Mouse (Mus musculus) liver, embryonic 16.5 days (tissue): ENCODE measurements around the gene Apoc1. TPM values are rescaled to one million over a fixed set of nuclear protein-coding genes. Genes with fewer than 3 reads are reported as not detected.
"Not testable (repeated sequence)": the region's sequence is repeated elsewhere in the genome, so short reads cannot be mapped to it uniquely, and the experiment has no call there.

Experiments used
- ATAC-seq: fragments of 200-750 bp; cut with Nextera tagmentation; 2 replicates; pipeline ENCODE4 v1.8.0; 2017; ENCODE audit warnings: low read depth, mild to moderate bottlenecking, moderate number of reproducible peaks, moderate library complexity
- H3K27ac ChIP-seq: fragments of 300-500 bp; sonication (generic); 2 replicates; pipeline ENCODE4 v1.5.1; 2014; ENCODE audit warnings: mild to moderate bottlenecking, low read length
- H3K27me3 ChIP-seq: fragments of 300-500 bp; sonication (generic); 2 replicates; pipeline ENCODE4 v1.6.1; 2014; ENCODE audit warnings: low read depth, low read length, mixed read lengths; ENCODE audit not compliant: control insufficient read depth, insufficient read depth
- H3K36me3 ChIP-seq: fragments of 300-500 bp; sonication (generic); 2 replicates; pipeline ENCODE4 v1.6.1; 2014; ENCODE audit warnings: mild to moderate bottlenecking; ENCODE audit not compliant: control insufficient read depth, insufficient read depth
- H3K4me1 ChIP-seq: fragments of 300-500 bp; sonication (generic); 2 replicates; pipeline ENCODE4 v1.6.1; 2014; ENCODE audit warnings: low read depth, low read length, mixed read lengths; ENCODE audit not compliant: control insufficient read depth
- H3K4me2 ChIP-seq: fragments of 300-500 bp; sonication (generic); 2 replicates; pipeline ENCODE4 v1.6.1; 2014; ENCODE audit warnings: low read depth, low read length, mixed read lengths
- H3K4me3 ChIP-seq: fragments of 300-500 bp; sonication (generic); 2 replicates; pipeline ENCODE4 v1.5.1; 2014; ENCODE audit warnings: low read depth, mild to moderate bottlenecking, low read length
- H3K9ac ChIP-seq: fragments of 300-500 bp; sonication (generic); 2 replicates; pipeline ENCODE4 v1.6.1; 2014; ENCODE audit warnings: low read depth, low read length
- H3K9me3 ChIP-seq: fragments of 300-500 bp; sonication (generic); replicated peaks from 2 replicates; pipeline ENCODE4 v1.6.1; 2016; ENCODE audit warnings: low read length; ENCODE audit not compliant: control insufficient read depth
- WGBS: fragments of 180-500 bp; shearing (Covaris S2); extraction: QIAGEN DNeasy Blood & Tissue Kit; methylation state at CpG from one replicate; pipeline ENCODE4 v1.1.7; 2014; ENCODE audit not compliant: insufficient replicate concordance; 5-methylcytosine and 5-hydroxymethylcytosine counted together
- polyA plus RNA-seq: library from polyadenylated mRNA; unstranded; fragments of >200 nt; fragmentation: Nextera tagmentation; extraction: Ambion mirVana; gene quantifications from 2 replicates; pipeline ENCODE4 v1.2.1, GENCODE M21; 2015

Gene Apoc1
- polyA plus RNA-seq, 1 experiment from 2014 or later = 984 TPM

- peaks cover 8% of the 10 kb centered on the region; the same call in 1 of the 2 replicates for H3K36me3 ChIP-seq
- WGBS = 44% methylated on average over 10 of the region's 10 CpGs
- peak overlapping the region; percentile 75 for H3K27ac ChIP-seq
- no peak overlapping the region; the same call in 1 of the 2 replicates for H3K9ac ChIP-seq
- H3K9me3 ChIP-seq = no peaks in the 10 kb centered on the region
- H3K27me3 ChIP-seq = no peaks in the 10 kb centered on the region
- no peak overlapping the region for H3K4me2 ChIP-seq
- ATAC-seq = no peak
- H3K4me3 ChIP-seq = no peak overlapping the region
- peaks cover 37% of the 10 kb centered on the region for H3K4me1 ChIP-seq
Measured at GRCm38 (mm10) chr7:19694336-19695212, 2.1 kb upstream of the Apoc1 start.

DNA sequence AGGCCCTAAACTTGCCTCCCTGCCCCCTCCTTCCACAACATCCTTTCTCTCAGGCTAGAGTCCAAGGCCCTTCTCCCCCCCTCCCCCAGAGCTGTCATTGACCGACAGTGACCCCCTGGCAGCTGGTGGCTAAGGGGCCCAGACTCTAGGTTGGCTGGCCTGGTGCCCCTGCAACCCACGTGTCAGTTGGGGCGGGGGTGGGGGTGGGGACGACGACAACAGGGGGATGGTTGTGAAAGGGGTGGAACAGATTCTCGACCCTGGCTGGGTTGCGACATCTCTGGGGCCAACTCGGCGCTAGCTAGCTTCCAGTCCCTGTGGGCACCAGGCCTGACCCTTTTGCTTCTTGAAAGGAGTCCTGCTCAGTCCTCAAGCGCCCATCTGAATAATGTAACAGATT, 961 bp upstream of the Apoc1 start:
- Histone ChIP-seq H3K4me1 (peaks cover 31% of the 10 kb centered on the region), H3K4me3 (no peak overlapping the region), H3K4me2 (no peak overlapping the region), H3K9me3 (no peaks in the 10 kb centered on the region), H3K9ac (no peak overlapping the region), H3K27me3 (no peaks in the 10 kb centered on the region), H3K27ac (peak overlapping the region; percentile 75), H3K36me3 (peaks cover 8% of the 10 kb centered on the region; the same call in 1 of the 2 replicates)
- WGBS = 14% methylated on average over 10 of the region's 10 CpGs
- peak; percentile 59 for ATAC-seq

GRCm38 (mm10) chr7:19691434-19691833, 1.0 kb downstream of the Apoc1 start:
- Histone ChIP-seq H3K27ac (peak overlapping the region; percentile 59), H3K36me3 (peaks cover 4% of the 10 kb centered on the region; the same call in 1 of the 2 replicates), H3K4me1 (peaks cover 28% of the 10 kb centered on the region), H3K27me3 (no peaks in the 10 kb centered on the region), H3K9me3 (no peaks in the 10 kb centered on the region), H3K4me2 (peak overlapping the region; percentile 36), H3K4me3 (peak overlapping the region; percentile 35), H3K9ac (0 out of 2 replicates have a peak overlapping the region, but pooled peaks have one; percentile 22)
- 64% methylated on average over 6 of the region's 6 CpGs for WGBS
- no peak for ATAC-seq

DNA sequence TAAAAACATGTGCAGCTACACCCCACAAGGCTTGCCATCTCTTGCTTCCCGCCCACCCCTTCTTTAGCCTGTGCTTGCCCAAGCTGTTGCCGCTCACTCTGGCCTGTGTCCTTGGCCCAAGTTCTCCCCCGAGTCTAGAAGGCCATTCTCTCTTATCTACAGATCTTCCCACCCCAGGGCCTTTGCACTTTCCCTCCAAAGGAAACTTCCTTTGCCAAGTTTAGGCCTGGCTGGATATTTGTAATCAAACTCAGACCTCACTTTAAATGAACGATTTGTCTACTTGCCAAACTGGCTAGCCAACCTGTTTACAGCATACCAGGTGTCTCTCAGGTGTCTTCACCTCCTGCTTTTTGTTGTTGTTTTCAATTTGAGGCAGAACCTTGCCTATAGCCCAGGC, 1.6 kb downstream of the Apoc1 start:
- Histone ChIP-seq H3K4me3 (no peak overlapping the region; the same call in 1 of the 2 replicates), H3K4me1 (peaks cover 23% of the 10 kb centered on the region), H3K4me2 (peak overlapping the region; percentile 36), H3K27me3 (no peaks in the 10 kb centered on the region), H3K36me3 (no peaks in the 10 kb centered on the region), H3K9me3 (no peaks in the 10 kb centered on the region), H3K27ac (0 out of 2 replicates have a peak overlapping the region, but pooled peaks have one; percentile 15), H3K9ac (no peak overlapping the region)
- 59% methylated on average over 4 of the region's 4 CpGs for WGBS
- no peak for ATAC-seq

DNA sequence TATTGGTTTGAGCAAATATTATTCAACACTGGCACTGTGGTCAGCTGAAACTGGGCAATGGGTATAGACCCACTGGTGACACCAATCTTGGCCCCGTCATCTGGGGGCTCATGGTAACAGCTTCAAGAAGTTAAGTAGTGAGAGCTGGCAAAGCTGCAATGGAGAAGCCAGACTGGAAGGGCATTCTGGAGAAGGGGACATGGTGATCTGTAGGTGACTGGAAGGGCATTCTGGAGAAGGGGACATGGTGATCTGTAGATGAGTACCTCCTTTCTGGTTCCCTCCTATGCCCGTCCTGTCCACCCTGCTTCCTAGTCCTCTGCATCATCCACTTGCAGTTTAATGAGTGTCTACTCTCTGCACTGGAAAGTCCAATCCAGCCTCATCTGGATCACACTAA, 3.8 kb downstream of the Apoc1 start:
- H3K4me2 ChIP-seq = no peak overlapping the region
- no peaks in the 10 kb centered on the region for H3K27me3 ChIP-seq
- ATAC-seq = no peak
- H3K9ac ChIP-seq = no peak overlapping the region
- H3K27ac ChIP-seq = no peak overlapping the region
- H3K4me3 ChIP-seq = no peak overlapping the region
- 76% methylated on average over 2 of the region's 2 CpGs for WGBS
- H3K4me1 ChIP-seq = peaks cover 14% of the 10 kb centered on the region
- H3K36me3 ChIP-seq = no peaks in the 10 kb centered on the region
- no peaks in the 10 kb centered on the region for H3K9me3 ChIP-seq

- H3K27me3 ChIP-seq = no peaks in the 10 kb centered on the region
- no peak overlapping the region for H3K9ac ChIP-seq
- H3K4me1 ChIP-seq = peaks cover 14% of the 10 kb centered on the region
- no peak for ATAC-seq
- no peak overlapping the region for H3K4me2 ChIP-seq
- 86% methylated on average over 10 of the region's 10 CpGs for WGBS
- H3K4me3 ChIP-seq = no peak overlapping the region
- H3K27ac ChIP-seq = no peak overlapping the region
- H3K9me3 ChIP-seq = no peaks in the 10 kb centered on the region
- no peaks in the 10 kb centered on the region for H3K36me3 ChIP-seq
Measured at GRCm38 (mm10) chr7:19688101-19688500, 4.4 kb downstream of the Apoc1 start.

DNA sequence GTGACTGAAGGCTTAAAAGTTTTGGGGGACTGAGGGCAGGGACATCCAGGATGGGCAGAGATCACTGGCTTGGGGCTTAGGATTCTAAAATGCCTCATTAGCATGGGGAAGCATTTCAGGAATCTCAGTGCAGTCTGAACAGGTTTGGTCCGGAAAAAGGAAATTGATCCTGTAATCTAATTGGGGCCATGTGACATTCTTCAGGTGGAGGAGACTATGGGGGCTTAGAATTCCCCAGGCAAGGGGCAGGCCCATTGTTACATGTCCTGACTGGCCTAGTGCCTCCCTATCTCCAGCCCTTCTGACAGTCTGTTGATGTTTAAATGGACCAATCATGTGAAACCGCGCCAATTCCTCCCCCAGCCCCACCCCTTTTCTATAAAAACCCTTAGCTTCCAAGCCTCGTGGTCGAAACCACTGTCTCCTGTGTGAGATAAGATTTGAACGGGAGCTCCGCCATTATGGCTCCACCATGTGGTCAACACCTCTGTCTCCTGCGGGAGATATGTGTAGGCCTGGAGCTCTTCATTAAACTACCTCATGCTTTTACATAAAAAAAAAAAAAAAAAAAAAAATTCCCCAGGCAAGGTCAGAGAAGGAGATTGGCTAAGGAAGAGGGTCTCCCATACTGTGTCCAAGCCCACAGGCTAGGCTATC, 5.4 kb downstream of the Apoc1 start:
- Histone ChIP-seq H3K27ac (peak overlapping the region; percentile 87), H3K4me1 (peaks cover 16% of the 10 kb centered on the region)
- not testable (repeated sequence) for H3K9me3 ChIP-seq, H3K36me3 ChIP-seq, H3K4me3 ChIP-seq, H3K9ac ChIP-seq, H3K27me3 ChIP-seq, H3K4me2 ChIP-seq
- peak; percentile 47 for ATAC-seq
- 24% methylated on average over 8 of the region's 8 CpGs for whole genome bisulfite sequencing

DNA sequence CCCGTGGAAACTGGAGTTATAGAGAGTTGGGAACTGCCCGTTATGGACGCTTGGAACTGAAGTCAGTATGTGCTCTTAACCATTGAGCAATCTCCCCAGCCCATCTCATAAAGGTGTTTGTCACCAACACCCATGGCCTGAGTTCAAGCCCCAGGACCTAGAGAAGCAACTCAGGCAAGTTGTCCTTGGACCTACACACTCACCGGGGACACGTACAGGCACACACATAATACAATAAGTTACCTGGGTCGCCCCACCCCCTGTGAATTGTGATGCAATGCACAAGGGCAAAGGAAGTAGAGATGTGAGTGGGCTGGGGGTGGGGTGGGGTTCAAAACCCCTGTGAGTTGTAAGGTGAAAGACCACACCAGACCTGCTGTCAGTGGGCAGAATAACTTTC, 5.9 kb downstream of the Apoc1 start:
- H3K4me1 ChIP-seq = peaks cover 19% of the 10 kb centered on the region
- no peaks in the 10 kb centered on the region for H3K9me3 ChIP-seq
- H3K9ac ChIP-seq = no peak overlapping the region
- no peak overlapping the region for H3K4me3 ChIP-seq
- no peaks in the 10 kb centered on the region for H3K36me3 ChIP-seq
- WGBS = 63% methylated on average over 6 of the region's 6 CpGs
- peak; percentile 76 for ATAC-seq
- H3K27me3 ChIP-seq = no peaks in the 10 kb centered on the region
- H3K27ac ChIP-seq = peak overlapping the region; percentile 87
- no peak overlapping the region for H3K4me2 ChIP-seq

DNA sequence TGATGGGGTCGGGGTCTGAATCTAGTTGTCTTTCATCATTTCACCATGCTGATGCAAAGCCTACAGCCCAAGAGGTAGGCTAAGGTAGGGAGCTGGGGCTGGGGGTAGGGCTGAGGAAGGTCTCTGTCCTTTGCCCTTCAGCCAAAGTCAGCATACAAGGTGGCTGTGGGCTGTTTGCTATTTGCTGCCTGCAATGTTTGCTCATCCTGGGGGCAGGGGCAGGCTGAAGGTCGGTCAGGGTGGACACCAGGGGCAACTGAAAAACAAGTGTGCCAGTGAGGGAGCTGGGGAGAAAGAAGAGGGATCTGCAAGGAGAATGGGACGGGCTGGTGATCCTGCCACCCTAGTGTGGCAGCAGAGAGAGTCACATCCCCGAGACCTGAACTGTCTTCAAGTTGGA, 7.1 kb downstream of the Apoc1 start:
- H3K9me3 ChIP-seq = no peaks in the 10 kb centered on the region
- ATAC-seq = peak; percentile 66
- H3K9ac ChIP-seq = no peak overlapping the region
- peak overlapping the region; percentile 87 for H3K27ac ChIP-seq
- H3K4me2 ChIP-seq = no peak overlapping the region
- WGBS = 43% methylated on average over 4 of the region's 4 CpGs
- no peaks in the 10 kb centered on the region for H3K27me3 ChIP-seq
- H3K4me3 ChIP-seq = no peak overlapping the region
- no peaks in the 10 kb centered on the region for H3K36me3 ChIP-seq
- H3K4me1 ChIP-seq = peaks cover 19% of the 10 kb centered on the region
